9 mouse cellular contexts compared by ENCODE assay signal in the genomic region with DNA sequence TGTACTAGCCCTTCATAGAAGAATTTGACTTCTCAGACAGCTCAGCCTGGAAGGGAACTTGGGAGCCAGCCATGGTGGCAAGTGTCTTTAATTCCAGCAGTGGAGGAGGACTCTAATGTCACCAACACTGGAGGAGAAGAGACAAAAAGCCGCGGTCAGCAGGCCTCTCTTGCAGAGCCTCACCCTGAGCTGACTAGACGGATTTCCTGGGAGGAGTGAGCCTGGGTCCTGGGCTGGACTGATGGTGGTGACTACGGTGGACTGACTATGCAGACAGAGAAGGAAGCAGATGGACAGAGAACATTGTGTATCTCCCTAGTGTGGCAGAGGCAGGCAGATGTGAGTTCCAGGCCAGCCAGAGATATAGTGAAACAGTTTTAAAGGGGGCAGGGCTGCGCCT. TPM values are rescaled to one million over a fixed set of nuclear protein-coding genes. Genes with fewer than 3 reads are reported as not detected.
DNase-seq lines count a peak whose midpoint lies in the region.
"Had no signal": no experiment of that assay in that cellular context is flagged by ENCODE, and none has a peak within 500 bp of the region (broad histone marks: within the 10 kb centered on the region; RNA-seq: fewer than 3 reads in every experiment).

No protein-coding gene starts in this region.

- intact Hi-C loops in heart, postnatal 10 days (cut with DNase I), result loop anchor here (5.0 kb wide), 1 partner anchor 111 kb away; no protein-coding TSS in a partner anchor

- peak; percentile 44 to 66 for DNase-seq in adrenal gland, adult (ENCODE audit: inconsistent age in 2 of 2, low spot score in 1 of 2)
- no peak for DNase-seq in adrenal gland, postnatal 25 days
- peak; percentile 63 for DNase-seq in layer of hippocampus, adult 11-12 months (ENCODE audit: low spot score)
- DNase-seq in layer of hippocampus, adult 8-10 months (ENCODE audit: low spot score in 2 of 2), result no peak
- peak; percentile 34 to 47 for DNase-seq in heart, postnatal 10 days
- peak; percentile 67 for DNase-seq in lung, postnatal 36 days
- DNase-seq in testis, postnatal 10 days (ENCODE audit: low spot score), result no peak
- no peak for DNase-seq in retina, embryonic 14.5 days (ENCODE audit: low spot score)
- DNase-seq: cerebellum, adult 11 months had no signal

RNA-seq across cellular contexts. Expression of gene Ncf1, which starts 2.0 kb away (rescaled TPM):
- 3.9 TPM in 2 replicates for total RNA-seq in adrenal gland, postnatal 25 days (2021)
- 10 to 100 TPM in 2 of 4 experiments, 1 to 10 TPM in 2; 6.3 to 25.6 (median 14.7) TPM for total RNA-seq in layer of hippocampus, adult 8-10 months (2022)
- 1 to 10 TPM; 2.9 to 4.6 TPM for total RNA-seq in heart, postnatal 10 days (2021)

RNA-seq across cellular contexts. Expression of gene Gtf2ird2, which starts 47.6 kb away (rescaled TPM):
- total RNA-seq in adrenal gland, postnatal 25 days (2021), result 10.4 and 13.7 TPM in 2 replicates
- 10 to 100 TPM; 16.1 to 19.6 (median 16.4) TPM for total RNA-seq in layer of hippocampus, adult 8-10 months (2022)
- total RNA-seq in heart, postnatal 10 days (2021), result 1 to 10 TPM; 7.4 to 7.7 TPM

RNA-seq across cellular contexts. Expression of gene Rcc1l, which starts 54.8 kb away (rescaled TPM):
- total RNA-seq in adrenal gland, postnatal 25 days (2021), result 25.4 and 29.6 TPM in 2 replicates
- total RNA-seq in layer of hippocampus, adult 8-10 months (2022), result 10 to 100 TPM; 15.6 to 18.8 (median 16.9) TPM
- total RNA-seq in heart, postnatal 10 days (2021), result 10 to 100 TPM; 25.3 to 29.2 TPM

Comparison
In these comparisons a context has a peak if more than half of its experiments do, and no peak if none do; other contexts are left out.
1. DNase-seq: peak in adrenal gland, adult (2 of 2), layer of hippocampus, adult 11-12 months (single experiment), heart, postnatal 10 days (2 of 2) and lung, postnatal 36 days (single experiment); none in adrenal gland, postnatal 25 days (single experiment), layer of hippocampus, adult 8-10 months (0 of 2), testis, postnatal 10 days (single experiment) and retina, embryonic 14.5 days (single experiment).